Mouse (Mus musculus) CD4-positive, CD25-positive, alpha-beta regulatory T cell (primary cell): ENCODE results near the gene Dbil5. TPM values are rescaled to one million over a fixed set of nuclear protein-coding genes. Genes with fewer than 3 reads are reported as not detected.

Experiments
- polyA plus RNA-seq: library from polyadenylated mRNA; unstranded; fragments of 100-300 nt; shearing (Covaris generic); gene quantifications from one replicate; pipeline ENCODE4 v1.2.1, GENCODE M21; 2017

Dbil5 gene
- polyA plus RNA-seq, result 0.43 TPM

DNA sequence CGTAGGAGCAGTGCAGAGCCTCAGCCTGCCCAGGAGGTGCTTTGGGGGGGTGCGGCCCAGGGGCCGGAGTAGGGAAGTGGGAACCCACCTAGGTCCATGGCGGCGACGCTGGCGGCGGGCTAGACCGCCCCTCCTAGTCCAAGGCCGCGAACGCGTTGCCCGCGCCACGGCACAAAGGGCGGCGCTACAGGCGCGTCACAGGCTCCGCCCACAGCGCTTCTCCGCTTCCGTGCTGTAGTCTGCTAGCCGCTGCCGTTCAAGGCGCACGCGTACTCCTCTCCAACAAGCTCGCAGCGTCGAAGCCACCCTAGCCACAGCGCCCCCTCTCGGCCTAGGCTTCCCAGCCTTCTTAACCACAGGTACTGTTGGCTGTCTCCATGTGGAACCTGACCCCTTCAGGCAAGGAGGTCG is at the start of gene Dbil5, which contains the start of gene Gemin4:
Gene Dbil5 (plus strand): TSS at position 219 of the 411 bp plus-strand sequence.
Gene Gemin4 (minus strand): TSS at position 275 of the 411 bp plus-strand sequence.

DNA sequence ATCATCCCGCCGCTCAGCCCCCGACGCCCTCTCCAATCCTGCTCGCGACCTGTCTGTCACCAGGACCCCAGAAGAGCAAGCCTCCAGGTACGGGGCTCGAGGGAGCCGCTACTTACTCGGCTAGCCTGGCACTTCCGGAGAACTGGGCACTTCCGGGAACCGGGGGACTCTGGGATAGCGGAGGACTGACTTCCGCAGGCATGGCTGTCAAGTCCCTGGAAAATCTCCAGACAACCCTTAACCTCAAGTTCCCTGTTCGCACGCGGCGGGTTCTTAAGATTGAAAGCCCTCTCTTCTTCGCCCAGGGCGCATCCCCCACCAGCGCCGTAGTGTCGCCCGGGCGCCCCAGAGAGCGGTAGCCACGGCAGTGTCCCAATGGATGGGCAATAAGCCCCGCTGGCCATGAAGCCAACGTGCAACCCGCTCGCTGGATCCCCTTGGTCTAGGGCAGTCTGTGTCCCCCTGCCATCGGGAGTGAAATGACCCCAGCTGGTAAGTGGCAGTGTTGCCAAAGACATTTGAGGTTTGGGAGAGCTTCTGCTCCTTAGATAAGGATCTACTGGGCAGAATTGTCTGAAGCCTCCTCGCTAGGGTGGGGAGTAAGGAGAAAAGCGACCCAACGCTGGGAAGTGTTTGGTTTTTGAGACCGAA is 37.8 kb upstream of the Dbil5 start, which contains the start of the genes Vps53 and Fam57a:
Gene Vps53 (minus strand): TSS at position 153 of the 651 bp plus-strand sequence.
Gene Fam57a (plus strand): TSS at position 177 of the 651 bp plus-strand sequence.

GRCm38 (mm10) chr11:76242901-76243810 is 25.7 kb downstream of the Dbil5 start, which contains the start of the genes Mrm3 and Glod4:
Gene Mrm3 (plus strand): TSS chr11:76243715.
Gene Glod4 (minus strand): TSS chr11:76243725.

Other genes with a start within 250 kb of the Dbil5 start
- not detected for gene 1700016K19Rik, start 217.7 kb upstream of the Dbil5 start, polyA plus RNA-seq
- gene Rflnb, start 189.8 kb upstream of the Dbil5 start, polyA plus RNA-seq, result 41.5 TPM
- 60.2 TPM for gene Vps53, start 38.0 kb upstream of the Dbil5 start, polyA plus RNA-seq
- gene Fam57a, start 37.9 kb upstream of the Dbil5 start, polyA plus RNA-seq, result 3.8 TPM
- 26.8 TPM for gene Gemin4, start 56 bp downstream of the Dbil5 start, polyA plus RNA-seq
- 19.3 TPM for gene Mrm3, start 26.1 kb downstream of the Dbil5 start, polyA plus RNA-seq
- 70.3 TPM for gene Glod4, start 26.1 kb downstream of the Dbil5 start, polyA plus RNA-seq
- 2.0 TPM for gene Nxn, start 181.5 kb downstream of the Dbil5 start, polyA plus RNA-seq
- 48.7 TPM for gene Timm22, start 189.3 kb downstream of the Dbil5 start, polyA plus RNA-seq